In the genomic region with DNA sequence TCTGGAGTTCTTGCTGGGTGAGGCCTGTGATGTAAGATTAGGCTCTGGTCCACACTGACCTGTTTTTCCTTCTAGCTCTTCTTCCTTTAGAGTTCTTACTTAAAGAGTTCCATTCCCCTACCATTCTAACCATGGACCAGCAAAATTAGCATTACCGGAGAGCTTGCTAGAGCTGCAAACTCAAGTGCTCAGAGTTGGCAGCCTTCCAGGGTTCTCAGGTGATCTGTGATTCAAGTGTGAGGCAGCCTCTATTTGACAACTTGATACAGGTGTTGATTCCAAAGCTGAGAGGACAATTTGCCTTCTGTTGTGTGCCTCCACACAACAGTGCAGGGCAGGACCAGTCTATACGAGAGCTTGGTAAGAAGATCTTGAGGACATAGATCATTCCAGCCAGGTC, we compare ENCODE assay signal across 9 mouse cellular contexts. TPM values are rescaled to one million over a fixed set of nuclear protein-coding genes. Genes with fewer than 3 reads are reported as not detected.
A peak's percentile ranks its signal among the peaks of the same experiment; 100 is the strongest.
DNase-seq lines count a peak whose midpoint lies in the region; ATAC-seq and TF ChIP-seq lines count a peak whose summit lies in the region.
"Had no signal": no experiment of that assay in that cellular context is flagged by ENCODE, and none has a peak within 500 bp of the region (broad histone marks: within the 10 kb centered on the region; RNA-seq: fewer than 3 reads in every experiment).

No protein-coding gene starts in this region.

- no peaks in the 10 kb centered on the region for H3K9me3 ChIP-seq in lung, embryonic 16.5 days (ENCODE audit: control insufficient read depth, low read length)

- intact Hi-C loops in heart, postnatal 10 days (cut with DNase I) = no loop called here

- H3K27ac ChIP-seq in cerebellum, adult 2 months (ENCODE audit: insufficient read depth, low read length) = no peak overlapping the region
- no peak overlapping the region for H3K27ac ChIP-seq in lung, embryonic 16.5 days (ENCODE audit: low read length)
- H3K27ac ChIP-seq: macrophage had no signal

- TF ChIP-seq POLR2A in cerebellum, adult 2 months (IDR thresholded peaks at IDR 0.05; ENCODE audit: borderline replicate concordance, insufficient read depth, low read length) = no peak

- peak; percentile 56; the same call in 1 of the 2 replicates for ATAC-seq in lung, embryonic 16.5 days (ENCODE audit: low read depth)

- no peak overlapping the region for H3K4me3 ChIP-seq in cerebellum, adult 2 months (replicated peaks; ENCODE audit: insufficient read depth, low read depth, low read length)
- H3K4me3 ChIP-seq in lung, embryonic 16.5 days (ENCODE audit: low read length) = no peak overlapping the region

- H3K9ac ChIP-seq in lung, embryonic 16.5 days (ENCODE audit: low read length) = no peak overlapping the region

- no peak overlapping the region for H3K4me2 ChIP-seq in lung, embryonic 16.5 days (ENCODE audit: low read depth, low read length)

- TF ChIP-seq CTCF in cerebellum, adult 2 months (IDR thresholded peaks at IDR 0.05; ENCODE audit: borderline replicate concordance, insufficient read depth, low read depth, low read length) = no peak

- peaks cover 14% of the 10 kb centered on the region; the same call in 1 of the 2 replicates for H3K4me1 ChIP-seq in cerebellum, adult 2 months (ENCODE audit: control insufficient read depth, insufficient read depth, low read length)
- H3K4me1 ChIP-seq in lung, embryonic 16.5 days (replicated peaks; ENCODE audit: control insufficient read depth, insufficient read depth, low read length) = peaks cover 7% of the 10 kb centered on the region

- H3K27me3 ChIP-seq in cerebellum, adult 2 months (ENCODE audit: control insufficient read depth, insufficient read depth, low read length) = no peaks in the 10 kb centered on the region
- H3K27me3 ChIP-seq in lung, embryonic 16.5 days (ENCODE audit: control insufficient read depth, insufficient read depth, low read depth, low read length) = no peaks in the 10 kb centered on the region

- DNase-seq in heart, postnatal 10 days = peak; percentile 39 to 62
- DNase-seq in heart, adult 9 months (ENCODE audit: low spot score in 2 of 2) = no peak
- DNase-seq in R1 (ENCODE audit: low read depth, low spot score) = peak; percentile 10
- DNase-seq in cerebellum, adult 2 months = peak; percentile 52 to 66
- DNase-seq in adrenal gland, adult 8-10 months = no peak
- no peak for DNase-seq in thymus, postnatal 25 days
- DNase-seq: adrenal gland, adult 2 months had no signal

- 12% methylated on average over 2 of the region's 2 CpGs for WGBS in cerebellum, adult 2 months
- WGBS in lung, embryonic 16.5 days = 52% methylated on average over 2 of the region's 2 CpGs

- H3K36me3 ChIP-seq in lung, embryonic 16.5 days (ENCODE audit: control insufficient read depth, insufficient read depth, low read length) = no peaks in the 10 kb centered on the region

RNA-seq across cellular contexts. Expression of gene Eepd1, which starts 31.7 kb away (rescaled TPM):
- 10 to 100 TPM; 21.3 to 27.3 TPM for total RNA-seq in heart, postnatal 10 days (2021)
- 11.0 and 11.2 TPM in 2 replicates for polyA plus RNA-seq in cerebellum, adult 2 months (2012; rRNA removed)
- polyA plus RNA-seq in lung, embryonic 16.5 days (2015; fragmentation: Nextera tagmentation; extraction: Ambion mirVana) = 11.0 and 11.3 TPM in 2 replicates
- total RNA-seq in adrenal gland, adult 8-10 months (2022) = 10 to 100 TPM; 47.7 to 97.8 (median 53.3) TPM

Comparison
In these comparisons a context has a peak if more than half of its experiments do, and no peak if none do; other contexts are left out.
1. DNase-seq: peak in heart, postnatal 10 days (2 of 2), R1 (single experiment) and cerebellum, adult 2 months (2 of 2); none in heart, adult 9 months (0 of 2), adrenal gland, adult 8-10 months (single experiment) and thymus, postnatal 25 days (single experiment).